Mouse (Mus musculus): ENCODE measurements around the gene Ryr2. TPM values are rescaled to one million over a fixed set of nuclear protein-coding genes. Genes with fewer than 3 reads are reported as not detected.
"Not testable (repeated sequence)": the region's sequence is repeated elsewhere in the genome, so short reads cannot be mapped to it uniquely, and the experiment has no call there.

The Ryr2 gene
- total RNA-seq, 2 experiments from 2014 or later = 0.31 to 0.32 TPM

DNA sequence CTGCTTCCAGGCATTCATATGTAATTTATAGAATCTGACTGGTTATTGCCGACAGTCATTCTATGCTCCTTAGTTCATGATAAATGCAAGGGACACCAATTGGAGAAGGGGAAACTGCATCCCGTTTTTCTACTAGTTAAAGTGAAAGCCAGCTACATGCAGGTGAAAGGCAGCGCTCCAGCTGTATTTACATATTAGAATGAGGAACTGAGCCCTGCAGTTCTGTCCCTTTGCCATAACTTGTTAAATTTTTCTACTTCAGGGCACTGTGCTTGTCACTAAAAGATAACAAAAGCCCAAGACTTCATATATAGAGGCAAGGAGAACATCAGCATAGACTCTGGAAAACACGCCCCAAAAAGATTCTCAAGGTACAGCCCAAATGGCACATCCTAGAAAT is 165.0 kb downstream of the Ryr2 start:
- DNase-seq = no peak

- DNase-seq = not testable (repeated sequence)
Observed at GRCm38 (mm10) chr13:11934297-11935060, 172.3 kb downstream of the Ryr2 start.

GRCm38 (mm10) chr13:11933334-11933733 is 173.4 kb downstream of the Ryr2 start:
- no peak for DNase-seq

DNA sequence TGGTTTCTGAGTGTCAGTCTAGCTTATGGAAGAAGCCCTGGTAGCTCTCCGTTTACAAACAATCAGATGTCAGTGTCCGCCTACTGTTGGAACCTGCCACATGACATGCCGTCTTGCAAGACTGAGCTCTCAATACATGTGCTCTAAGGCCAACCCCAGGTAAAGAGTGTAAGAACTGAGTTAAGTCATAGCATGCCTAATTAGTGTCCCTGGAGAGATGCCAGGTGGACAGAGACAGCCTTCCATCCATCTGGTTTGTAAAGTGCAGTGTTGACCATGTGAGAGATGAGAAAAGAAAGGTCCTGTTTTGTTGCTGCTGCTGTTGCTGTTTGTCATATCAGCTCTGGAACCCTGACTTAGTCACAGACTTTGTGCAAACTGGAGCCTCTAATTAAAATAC is 178.0 kb downstream of the Ryr2 start:
- no peak for DNase-seq

DNA sequence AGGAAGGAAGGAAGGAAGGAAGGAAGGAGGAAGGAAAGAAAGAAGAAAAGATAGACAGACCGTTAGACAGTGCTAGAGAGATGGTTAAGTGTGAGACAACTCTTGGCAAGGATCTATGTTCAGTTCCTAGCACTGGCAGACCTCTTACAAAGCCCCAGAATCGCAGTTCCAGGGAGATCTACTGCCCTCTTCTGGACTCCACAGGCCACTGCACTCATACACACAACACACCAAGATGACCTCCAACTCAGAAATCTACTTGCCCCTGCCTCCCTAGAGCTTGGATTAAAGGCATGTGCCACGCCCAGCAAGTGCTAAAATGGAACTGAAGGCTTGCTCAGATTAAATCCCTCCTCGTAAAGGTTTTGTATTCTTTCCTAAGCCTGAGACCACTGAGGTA is 179.0 kb downstream of the Ryr2 start:
- DNase-seq = no peak

GRCm38 (mm10) chr13:11926720-11927500 is 179.8 kb downstream of the Ryr2 start:
- DNase-seq = no peak

DNA sequence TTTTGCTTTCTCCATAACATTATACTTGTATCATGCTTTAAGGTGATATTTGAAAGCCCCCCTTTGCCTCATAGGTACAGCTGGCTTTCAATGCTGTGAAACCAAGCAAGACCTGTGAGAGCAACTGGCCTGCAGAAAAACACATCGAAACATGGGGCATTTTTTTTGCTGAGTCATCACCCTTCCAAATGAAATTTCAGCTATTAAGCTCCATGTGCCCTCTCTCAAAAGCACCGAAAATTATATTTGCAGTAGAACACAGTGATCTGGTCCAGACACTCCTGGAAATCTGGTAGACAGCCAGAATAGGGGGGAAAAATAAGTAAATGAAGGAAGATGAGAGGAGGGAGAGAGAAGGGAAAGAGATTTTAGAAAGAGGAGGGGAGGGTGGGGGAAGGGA is 180.5 kb downstream of the Ryr2 start:
- no peak for DNase-seq

DNA sequence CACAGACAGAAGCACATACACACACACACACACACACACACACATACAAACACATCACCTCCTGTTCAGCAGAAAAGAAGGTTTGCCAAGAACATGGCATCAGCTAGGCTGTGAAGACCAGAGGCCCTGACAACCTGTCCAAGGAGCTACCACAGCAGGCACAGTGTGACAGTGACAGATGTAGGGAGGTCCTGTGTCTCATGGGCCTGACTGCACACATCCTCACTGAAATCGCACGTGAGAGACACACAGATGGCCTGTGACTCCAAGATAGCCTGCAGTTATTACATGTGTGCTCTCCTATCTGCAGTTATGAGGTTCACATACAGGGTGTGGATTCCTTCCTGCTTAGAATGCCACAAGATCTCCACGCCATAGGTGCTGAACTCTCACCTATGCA is 182.0 kb downstream of the Ryr2 start:
- no peak for DNase-seq

GRCm38 (mm10) chr13:11920495-11920894 is 186.2 kb downstream of the Ryr2 start:
- no peak for DNase-seq

DNA sequence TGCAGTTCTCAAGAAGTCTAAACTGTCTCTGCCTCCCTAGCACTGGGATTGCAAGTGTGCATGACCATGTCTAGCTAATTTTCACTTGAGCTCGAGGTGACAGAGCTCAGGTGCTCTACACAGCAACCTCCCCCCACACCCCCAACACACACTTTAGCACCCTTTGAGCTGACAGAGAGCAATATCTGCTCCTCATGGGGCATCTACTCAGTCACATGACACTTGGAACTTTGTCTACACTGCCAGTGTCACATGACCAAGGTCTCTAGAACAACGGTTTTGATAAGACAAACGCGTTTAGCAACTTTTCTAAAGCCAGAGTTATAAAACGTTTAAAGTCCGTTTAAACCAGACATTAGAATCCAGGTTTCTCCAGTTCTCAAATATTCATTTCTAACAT is 187.3 kb downstream of the Ryr2 start:
- no peak for DNase-seq

DNA sequence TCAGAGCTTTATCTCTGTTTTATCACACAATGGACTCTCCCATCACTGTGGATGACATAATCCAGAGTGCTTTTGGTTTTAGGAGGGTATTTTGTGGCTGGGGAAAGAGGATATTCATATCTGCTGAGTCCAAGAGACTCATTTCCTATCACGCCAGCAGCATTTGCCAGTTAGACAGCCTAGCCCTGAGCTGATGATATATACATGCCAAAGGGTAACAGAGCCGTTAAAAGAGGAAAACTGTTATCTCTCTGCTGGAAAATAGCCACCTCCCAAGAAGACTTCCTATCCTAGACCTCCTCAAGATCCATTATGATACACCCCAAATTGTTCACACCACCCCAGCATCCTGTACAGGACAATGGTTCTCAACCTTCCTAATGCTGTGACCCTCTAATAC is 191.1 kb downstream of the Ryr2 start:
- DNase-seq = no peak

DNA sequence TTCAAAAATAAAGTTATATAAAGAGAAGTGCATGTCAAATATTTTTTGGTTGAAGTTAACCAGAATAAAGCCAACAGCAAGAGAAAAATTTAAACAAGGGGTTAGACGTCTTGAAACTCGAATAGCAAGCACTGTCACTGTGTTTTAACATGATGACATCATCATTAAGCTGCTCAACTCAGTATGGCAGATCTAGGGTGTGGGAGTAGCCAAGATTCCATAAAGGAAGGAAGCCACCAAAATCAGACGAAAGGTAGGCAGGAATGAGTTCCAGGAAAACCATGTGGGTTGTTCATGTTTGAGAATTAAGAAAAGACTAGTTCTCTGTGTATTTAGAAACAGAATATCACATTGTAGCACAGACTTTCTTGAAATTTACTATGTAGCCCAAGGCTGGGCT is 192.1 kb downstream of the Ryr2 start:
- no peak for DNase-seq

DNA sequence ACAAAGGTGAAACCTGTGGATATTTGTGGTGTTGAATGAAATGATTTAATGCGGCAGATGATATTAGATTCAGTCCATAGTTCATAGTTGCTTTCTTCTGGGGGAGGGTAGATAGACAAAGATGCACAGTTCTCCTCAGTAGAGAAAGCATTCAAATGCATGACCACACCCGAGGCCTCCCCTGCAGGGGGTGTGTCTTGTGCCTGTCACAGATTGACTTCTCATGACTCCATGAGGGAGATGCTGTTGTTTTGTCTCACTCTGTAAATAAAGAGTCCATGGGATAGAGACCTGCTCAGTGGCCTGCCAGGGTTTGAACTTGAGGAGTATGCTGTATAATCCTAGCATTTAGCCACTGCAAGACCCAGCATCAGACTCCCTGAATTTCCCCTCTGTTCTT is 194.5 kb downstream of the Ryr2 start:
- no peak for DNase-seq

GRCm38 (mm10) chr13:11908123-11908522 is 198.6 kb downstream of the Ryr2 start:
- no peak for DNase-seq

DNA sequence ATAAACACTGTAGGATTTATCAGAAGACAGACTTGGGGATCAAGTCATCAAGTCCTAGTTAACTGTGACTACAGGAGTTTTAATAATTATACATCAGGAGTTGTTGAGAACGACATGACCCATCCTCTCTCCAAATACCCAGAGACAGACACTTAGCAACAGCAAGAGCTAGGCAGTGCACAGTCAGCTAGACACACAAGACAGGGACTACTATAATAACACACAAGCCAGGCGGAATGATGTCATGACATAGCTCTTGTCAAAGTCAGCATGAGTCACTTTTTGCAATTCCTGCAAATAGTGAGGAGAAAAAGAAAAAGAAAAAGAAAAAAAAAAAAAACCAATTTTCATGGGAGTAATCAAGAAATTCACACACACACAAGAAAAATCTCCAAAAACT is 201.6 kb downstream of the Ryr2 start:
- no peak for DNase-seq

- DNase-seq = no peak
Observed at GRCm38 (mm10) chr13:11903272-11903671, 203.5 kb downstream of the Ryr2 start.

DNA sequence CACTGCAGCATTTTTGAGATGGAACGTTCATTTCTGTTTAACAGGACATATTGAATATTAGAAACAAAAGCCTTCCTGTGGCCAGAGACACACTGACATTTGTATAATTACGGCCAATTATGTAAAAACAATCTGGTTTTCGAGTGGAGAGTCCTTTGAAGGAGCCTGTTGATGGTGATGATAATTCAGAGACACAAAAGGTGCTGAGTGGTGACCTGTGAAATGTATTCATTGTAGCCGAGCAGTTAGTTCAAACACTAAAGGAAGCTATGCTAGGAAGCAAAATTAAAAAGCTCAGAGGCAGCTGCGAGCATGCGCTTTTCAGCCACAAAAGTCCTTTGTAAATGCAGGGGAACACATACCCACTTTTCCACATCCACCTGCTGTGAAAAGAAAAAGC is 203.9 kb downstream of the Ryr2 start:
- no peak for DNase-seq

- DNase-seq = no peak
Observed at GRCm38 (mm10) chr13:11900631-11901030, 206.1 kb downstream of the Ryr2 start.

DNA sequence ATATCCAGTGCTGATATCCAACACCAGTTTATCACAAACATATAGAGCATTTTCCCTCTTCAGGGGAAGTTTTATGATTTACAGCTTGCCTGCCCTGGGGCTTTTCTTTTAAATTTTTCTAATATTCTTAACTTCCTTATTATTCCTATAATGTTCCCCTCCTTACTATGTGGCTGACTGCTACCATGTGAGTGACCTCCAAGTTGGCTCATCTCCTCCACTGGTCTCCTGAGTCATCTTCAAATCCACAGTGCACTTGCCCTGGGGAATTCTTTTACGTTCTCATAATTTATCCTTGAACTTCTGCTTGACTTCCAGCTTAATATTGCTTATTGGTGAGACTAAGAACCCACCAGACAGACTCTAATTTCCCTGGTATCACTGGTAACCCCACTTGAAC is 211.1 kb downstream of the Ryr2 start:
- no peak for DNase-seq

GRCm38 (mm10) chr13:11891739-11892138 is 215.0 kb downstream of the Ryr2 start:
- no peak for DNase-seq

- no peak for DNase-seq
Observed at GRCm38 (mm10) chr13:11891115-11891514, 215.6 kb downstream of the Ryr2 start.

- DNase-seq = no peak
Observed at GRCm38 (mm10) chr13:11884175-11884574, 222.6 kb downstream of the Ryr2 start.

GRCm38 (mm10) chr13:11882359-11882758 is 224.4 kb downstream of the Ryr2 start:
- no peak for DNase-seq

All from gastrocnemius, postnatal 25 days (tissue).